Mouse (Mus musculus) heart, embryonic 12.5 days (tissue): ENCODE measurements around the gene 4930518I15Rik. TPM values are rescaled to one million over a fixed set of nuclear protein-coding genes. Genes with fewer than 3 reads are reported as not detected.

ENCODE experiments used
- ATAC-seq: fragments of 200-750 bp; cut with Nextera tagmentation; 2 replicates; pipeline ENCODE4 v1.8.0; 2017; ENCODE audit warnings: moderate TSS enrichment, moderate library complexity; ENCODE audit not compliant: insufficient number of reproducible peaks, low FRiP score
- H3K27ac ChIP-seq: fragments of 300-500 bp; sonication (generic); 2 replicates; pipeline ENCODE4 v1.5.1; 2016; ENCODE audit warnings: mild to moderate bottlenecking, moderate library complexity; ENCODE audit not compliant: poor library complexity, severe bottlenecking
- H3K27me3 ChIP-seq: fragments of 300-500 bp; sonication (generic); replicated peaks from 2 replicates; pipeline ENCODE4 v1.6.1; 2016; ENCODE audit warnings: mild to moderate bottlenecking, moderate library complexity
- H3K36me3 ChIP-seq: fragments of 300-500 bp; sonication (generic); 2 replicates; pipeline ENCODE4 v1.6.1; 2016; ENCODE audit warnings: mild to moderate bottlenecking, moderate library complexity
- H3K4me1 ChIP-seq: fragments of 300-500 bp; sonication (generic); replicated peaks from 2 replicates; pipeline ENCODE4 v1.6.1; 2016; ENCODE audit warnings: mild to moderate bottlenecking
- H3K4me2 ChIP-seq: fragments of 300-500 bp; sonication (generic); 2 replicates; pipeline ENCODE4 v1.6.1; 2016; ENCODE audit warnings: mild to moderate bottlenecking, moderate library complexity
- H3K4me3 ChIP-seq: fragments of 300-500 bp; sonication (generic); 2 replicates; pipeline ENCODE4 v1.5.1; 2016; ENCODE audit warnings: mild to moderate bottlenecking
- H3K9ac ChIP-seq: fragments of 300-500 bp; sonication (generic); 2 replicates; pipeline ENCODE4 v1.6.1; 2016; ENCODE audit warnings: mild to moderate bottlenecking, moderate library complexity
- H3K9me3 ChIP-seq: fragments of 300-500 bp; sonication (generic); replicated peaks from 2 replicates; pipeline ENCODE4 v1.6.1; 2016; ENCODE audit warnings: mild to moderate bottlenecking, moderate library complexity
- WGBS: fragments of 180-500 bp; shearing (Covaris S2); methylation state at CpG from one replicate; pipeline ENCODE4 v1.1.7; 2016; 5-methylcytosine and 5-hydroxymethylcytosine counted together
- polyA plus RNA-seq: library from polyadenylated mRNA; unstranded; fragments of >200 nt; fragmentation: Nextera tagmentation; extraction: Ambion mirVana; gene quantifications from 2 replicates; pipeline ENCODE4 v1.2.1, GENCODE M21; 2016

Gene 4930518I15Rik
- polyA plus RNA-seq, 1 experiment from 2014 or later: 4.5 TPM

- Histone ChIP-seq H3K27ac (peak overlapping the region; percentile 71), H3K4me2 (peak overlapping the region; percentile 30; the same call in 1 of the 2 replicates), H3K9me3 (no peaks in the 10 kb centered on the region), H3K4me3 (no peak overlapping the region), H3K27me3 (no peaks in the 10 kb centered on the region), H3K9ac (no peak overlapping the region), H3K4me1 (peaks cover 8% of the 10 kb centered on the region; the same call in 1 of the 2 replicates), H3K36me3 (no peaks in the 10 kb centered on the region)
- 25% methylated on average over 8 of the region's 8 CpGs for WGBS
- ATAC-seq: peak; percentile 66; the same call in 1 of the 2 replicates
Measured at GRCm38 (mm10) chr2:156814344-156814801, 43.4 kb downstream of the 4930518I15Rik start.

GRCm38 (mm10) chr2:156811556-156811955, 46.2 kb downstream of the 4930518I15Rik start:
- Histone ChIP-seq H3K4me2 (no peak overlapping the region), H3K4me1 (peaks cover 8% of the 10 kb centered on the region; the same call in 1 of the 2 replicates), H3K9ac (no peak overlapping the region), H3K4me3 (no peak overlapping the region), H3K9me3 (no peaks in the 10 kb centered on the region), H3K27ac (no peak overlapping the region), H3K36me3 (no peaks in the 10 kb centered on the region), H3K27me3 (no peaks in the 10 kb centered on the region)
- 63% methylated on average over 5 of the region's 5 CpGs for WGBS
- no peak for ATAC-seq

GRCm38 (mm10) chr2:156810716-156811115, 47.0 kb downstream of the 4930518I15Rik start:
- no peaks in the 10 kb centered on the region for H3K9me3 ChIP-seq
- no peaks in the 10 kb centered on the region for H3K36me3 ChIP-seq
- no peaks in the 10 kb centered on the region for H3K27me3 ChIP-seq
- no peak overlapping the region for H3K9ac ChIP-seq
- H3K4me1 ChIP-seq: peaks cover 8% of the 10 kb centered on the region; the same call in 1 of the 2 replicates
- H3K4me3 ChIP-seq: no peak overlapping the region
- H3K4me2 ChIP-seq: no peak overlapping the region
- H3K27ac ChIP-seq: no peak overlapping the region
- WGBS: 97% methylated on average over 10 of the region's 10 CpGs
- ATAC-seq: no peak

DNA sequence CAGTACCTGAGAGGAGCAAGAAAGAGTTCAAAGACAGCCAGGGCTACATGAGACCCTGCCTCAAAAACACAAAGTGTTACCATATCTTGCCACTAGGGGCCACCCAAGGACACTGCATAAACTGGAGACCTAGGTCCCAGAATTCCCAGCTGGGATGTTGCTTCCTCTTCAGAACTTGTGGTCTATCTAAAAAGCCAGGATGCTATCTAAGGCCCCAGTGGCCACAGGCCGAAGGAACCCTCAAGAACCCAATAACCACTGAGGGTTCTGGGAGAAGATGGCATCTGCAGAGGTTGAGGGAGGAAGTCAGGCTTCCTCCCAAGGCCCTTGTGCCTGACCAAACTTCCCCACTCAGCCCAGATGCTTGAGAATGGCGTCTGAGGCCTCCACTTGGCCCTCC, 48.2 kb downstream of the 4930518I15Rik start:
- 40% methylated on average over 2 of the region's 2 CpGs for whole genome bisulfite sequencing
- 0 out of 2 replicates have a peak, but pooled peaks cover 5% of the 10 kb centered on the region for H3K4me1 ChIP-seq
- no peak overlapping the region for H3K9ac ChIP-seq
- no peak overlapping the region for H3K4me2 ChIP-seq
- no peak for ATAC-seq
- no peaks in the 10 kb centered on the region for H3K36me3 ChIP-seq
- no peak overlapping the region for H3K27ac ChIP-seq
- H3K4me3 ChIP-seq: no peak overlapping the region
- H3K27me3 ChIP-seq: no peaks in the 10 kb centered on the region
- no peaks in the 10 kb centered on the region for H3K9me3 ChIP-seq

- Histone ChIP-seq H3K4me2 (no peak overlapping the region), H3K4me1 (no peaks in the 10 kb centered on the region), H3K4me3 (no peak overlapping the region), H3K27me3 (no peaks in the 10 kb centered on the region), H3K9me3 (no peaks in the 10 kb centered on the region), H3K27ac (no peak overlapping the region), H3K9ac (no peak overlapping the region), H3K36me3 (no peaks in the 10 kb centered on the region)
- ATAC-seq: no peak
- 67% methylated on average over 6 of the region's 6 CpGs for WGBS
Measured at GRCm38 (mm10) chr2:156806886-156807285, 50.9 kb downstream of the 4930518I15Rik start.

Other genes starting within 250 kb of the 4930518I15Rik start
- gene Dlgap4, start 244.2 kb downstream of the 4930518I15Rik start, polyA plus RNA-seq: 72.1 and 73.4 TPM in 2 replicates
- 1,723 and 1,724 TPM in 2 replicates for gene Myl9, start 82.5 kb downstream of the 4930518I15Rik start, polyA plus RNA-seq
- 42.8 and 43.1 TPM in 2 replicates for gene Tgif2, start 17.9 kb downstream of the 4930518I15Rik start, polyA plus RNA-seq
- gene Rab5if, start 5.2 kb upstream of the 4930518I15Rik start, polyA plus RNA-seq: 193 and 203 TPM in 2 replicates
- gene Sla2, start 29.2 kb upstream of the 4930518I15Rik start, polyA plus RNA-seq: 0.55 and 0.65 TPM in 2 replicates
- gene Ndrg3, start 134.1 kb upstream of the 4930518I15Rik start, polyA plus RNA-seq: 31.3 and 32.3 TPM in 2 replicates
- 39.1 and 41.0 TPM in 2 replicates for gene Dsn1, start 149.2 kb upstream of the 4930518I15Rik start, polyA plus RNA-seq
- gene Soga1, start 221.3 kb upstream of the 4930518I15Rik start, polyA plus RNA-seq: 4.5 and 5.2 TPM in 2 replicates
- not detected in 2 replicates for gene Tldc2, start 229.1 kb upstream of the 4930518I15Rik start, polyA plus RNA-seq